Mouse (Mus musculus): Measurements from ENCODE around the gene Als2cl. TPM values are rescaled to one million over a fixed set of nuclear protein-coding genes. Genes with fewer than 3 reads are reported as not detected.

Gene Als2cl
- total RNA-seq, 2 experiments from 2014 or later, result 5.8 to 6.6 TPM

Small RNA genes within 50 kb of the gene (microRNA-seq; reads per million reads assigned to microRNA genes)
- not detected for gene Gm24269

Other genes starting within 250 kb of the Als2cl start
- 1 to 10 TPM; 3.1 to 3.4 TPM for gene Nbeal2, start 225.7 kb upstream of the Als2cl start, total RNA-seq (2021)
- 10 to 100 TPM; 57.0 to 57.9 TPM for gene Ccdc12, start 223.4 kb upstream of the Als2cl start, total RNA-seq (2021)
- gene Myl3, start 138.0 kb upstream of the Als2cl start, total RNA-seq (2021), result 100 to 1,000 TPM; 322 to 324 TPM
- 10 to 100 TPM; 11.8 to 13.4 TPM for gene Pth1r, start 132.7 kb upstream of the Als2cl start, total RNA-seq (2021)
- gene Prss42, start 81.7 kb upstream of the Als2cl start, total RNA-seq (2021), result not detected
- gene Prss44, start 65.9 kb upstream of the Als2cl start, total RNA-seq (2021), result not detected
- gene Prss43, start 53.2 kb upstream of the Als2cl start, total RNA-seq (2021), result not detected
- gene Prss45, start 45.3 kb upstream of the Als2cl start, total RNA-seq (2021), result not detected
- gene Prss46, start 35.4 kb upstream of the Als2cl start, total RNA-seq (2021), result not detected
- not detected for gene Prss50, start 21.9 kb upstream of the Als2cl start, total RNA-seq (2021)
- gene Tmie, start 243 bp downstream of the Als2cl start, total RNA-seq (2021), result under 1 TPM; 0.47 to 0.60 TPM
- 1 to 10 TPM; 1.8 to 2.5 TPM for gene Fam240a, start 37.0 kb downstream of the Als2cl start, total RNA-seq (2021)
- gene Tdgf1, start 66.3 kb downstream of the Als2cl start, total RNA-seq (2021), result not detected
- 10 to 100 TPM in 1 of 2 experiments, 1 to 10 TPM in 1; 8.8 to 13.3 TPM for gene Lrrc2, start 71.7 kb downstream of the Als2cl start, total RNA-seq (2021)
- 1 to 10 TPM in 1 of 2 experiments, under 1 TPM in 1; 0.93 to 1.1 TPM for gene Rtp3, start 110.7 kb downstream of the Als2cl start, total RNA-seq (2021)
- 1 to 10 TPM; 1.2 to 3.6 TPM for gene Ltf, start 139.4 kb downstream of the Als2cl start, total RNA-seq (2021)
- 1 to 10 TPM; 1.4 to 1.8 TPM for gene Ccrl2, start 177.6 kb downstream of the Als2cl start, total RNA-seq (2021)
- 10 to 100 TPM; 77.3 to 93.3 TPM for gene Lrrfip2, start 237.7 kb downstream of the Als2cl start, total RNA-seq (2021)